Mouse (Mus musculus) yolk sac, embryonic 10.5 days (tissue): ENCODE measurements around the gene Cd5l.

ENCODE experiments used
- DNase-seq: peaks from one replicate; pipeline ENCODE4 v3.0.0-alpha.2; 2017; ENCODE audit warnings: low spot score

Cd5l gene

DNA sequence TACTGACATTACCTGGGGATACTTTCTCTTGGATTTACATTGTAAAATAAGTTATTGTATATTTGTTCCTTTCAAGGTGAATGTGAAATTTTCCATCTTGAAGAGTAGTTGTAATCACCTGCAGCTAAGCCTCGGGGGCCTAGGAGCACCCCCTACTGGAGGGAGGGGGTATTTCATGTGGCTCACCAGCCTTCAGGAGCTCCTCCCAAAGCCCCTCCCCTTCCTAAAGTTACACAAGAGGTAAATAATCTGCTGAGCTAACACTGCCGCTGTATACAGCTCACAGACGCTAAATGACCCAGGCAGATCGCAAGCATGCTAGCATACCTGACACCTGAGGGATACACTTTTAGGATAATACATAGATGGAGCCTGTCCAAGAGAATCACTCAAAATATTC, 50.5 kb downstream of the Cd5l start:
- peak; percentile 32 for DNase-seq

DNA sequence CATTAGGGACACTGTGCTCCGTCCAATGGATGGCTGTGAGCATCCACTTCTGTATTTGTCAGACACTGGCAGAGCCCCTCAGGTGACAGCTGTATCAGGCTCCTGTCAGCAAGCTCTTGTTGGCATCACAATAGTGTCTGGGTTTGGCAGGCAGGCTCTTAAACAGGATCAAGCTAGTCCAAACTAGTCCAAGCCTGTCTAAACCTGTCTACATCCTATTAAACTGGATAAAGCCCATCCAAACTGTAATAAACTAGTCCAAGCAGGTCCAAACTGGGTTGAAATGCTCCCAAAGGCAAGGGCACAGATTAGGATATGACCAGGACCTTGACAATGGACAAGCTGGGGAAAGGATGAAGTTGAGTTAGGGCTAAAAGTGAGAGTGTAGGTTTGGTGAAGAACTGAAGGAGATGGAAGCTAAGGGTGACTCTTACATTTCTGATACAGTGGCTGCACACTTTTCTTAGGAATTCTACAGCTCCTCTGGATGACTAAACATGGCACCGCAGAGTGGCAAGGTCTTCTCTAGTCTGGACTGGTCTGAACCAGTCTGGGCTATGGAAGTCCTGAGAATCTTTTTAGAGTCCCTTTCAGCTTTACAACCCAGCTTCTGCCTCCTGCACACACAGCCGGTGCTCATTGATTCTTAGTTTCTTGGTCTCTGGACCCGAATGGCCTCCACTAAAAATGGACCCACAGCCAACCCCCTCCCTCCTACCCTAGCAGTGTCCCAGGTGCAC, 51.7 kb downstream of the Cd5l start:
- DNase-seq: no peak

DNA sequence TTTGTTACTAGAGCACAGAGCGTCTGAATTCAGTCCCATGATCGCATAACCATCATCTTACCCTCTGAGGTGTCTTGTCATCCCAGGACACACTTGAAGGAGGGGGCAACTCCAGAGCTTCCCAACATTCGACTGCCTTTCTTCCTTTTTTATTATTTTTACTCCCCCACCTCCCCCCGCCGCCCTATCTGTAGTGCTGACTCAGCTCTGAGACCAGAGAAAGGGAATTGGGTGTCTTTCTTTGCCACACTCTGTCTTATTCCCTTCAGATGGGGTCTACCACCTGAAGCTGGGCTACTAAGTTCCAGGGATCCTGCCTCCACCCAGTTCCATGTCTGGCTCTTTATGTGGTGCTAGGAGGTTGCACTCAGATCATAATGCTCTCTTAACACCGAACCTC, 52.9 kb downstream of the Cd5l start:
- DNase-seq: no peak

DNA sequence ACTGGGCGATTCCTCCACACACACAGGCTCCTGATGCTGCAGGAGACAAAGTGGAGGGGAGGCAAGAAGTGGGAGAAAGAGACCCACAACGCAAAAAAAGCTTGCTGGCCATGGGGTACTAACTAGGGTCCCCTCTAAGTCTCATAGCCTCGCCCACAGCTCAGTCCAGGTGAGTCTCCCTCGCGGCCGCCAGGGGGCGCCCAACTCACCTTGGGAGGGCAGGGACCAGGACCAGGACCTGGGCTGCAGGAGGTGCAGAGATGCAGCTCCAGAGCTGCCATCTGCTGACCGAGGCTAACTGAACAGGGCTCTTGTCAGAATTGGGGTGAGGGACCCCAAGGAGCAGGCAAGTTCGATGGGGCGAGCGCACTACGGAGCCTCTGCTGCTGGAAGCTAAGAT, 53.5 kb downstream of the Cd5l start:
- peak; percentile 25 for DNase-seq

DNA sequence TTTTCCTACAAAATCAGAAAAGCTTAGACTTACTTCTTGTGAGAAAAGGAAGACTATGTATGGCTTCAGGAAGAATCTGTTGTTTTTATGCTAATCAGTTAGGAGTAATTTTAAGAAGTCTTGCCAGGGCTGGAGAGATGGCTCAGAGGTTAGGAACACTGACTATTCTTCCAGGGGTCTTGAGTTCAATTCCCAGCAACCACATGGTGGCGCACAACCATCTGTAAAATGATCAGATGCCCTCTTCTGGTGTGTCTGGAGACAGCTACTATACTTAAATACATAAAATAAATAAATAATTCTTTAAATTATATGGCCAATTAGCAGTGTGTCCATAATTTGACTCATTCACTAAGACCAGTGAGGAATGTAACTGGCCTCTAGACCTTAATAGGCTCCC, 63.0 kb downstream of the Cd5l start:
- no peak for DNase-seq
